Mouse (Mus musculus): ENCODE data around the gene Olfr1417. TPM values are rescaled to one million over a fixed set of nuclear protein-coding genes. Genes with fewer than 3 reads are reported as not detected.

Gene Olfr1417
- polyA plus RNA-seq, 1 experiment from 2014 or later = not detected

DNA sequence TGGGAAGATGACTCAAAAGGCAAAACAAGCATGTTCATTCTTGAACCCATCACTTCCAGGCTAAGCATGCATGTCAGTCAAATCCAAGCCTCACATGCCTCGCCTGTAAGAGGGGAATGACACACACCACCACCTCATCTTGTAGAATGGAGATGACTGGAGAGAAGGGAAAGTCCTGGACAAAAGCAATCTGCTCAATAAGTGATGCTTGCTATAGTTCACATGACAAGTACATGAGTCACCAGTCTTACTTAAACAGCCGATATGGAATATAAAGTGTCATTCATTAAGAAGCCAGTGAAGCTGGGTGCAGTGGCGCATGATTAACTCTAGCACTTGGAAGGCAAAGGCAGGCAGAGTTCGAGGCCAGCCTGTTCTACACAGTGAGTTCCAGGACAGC is 25.9 kb downstream of the Olfr1417 start:
- DNase-seq = no peak
- H3K4me3 ChIP-seq (ENCODE audit: low read depth, low read length) = no peak overlapping the region
- no peak for ATAC-seq
- H3K27ac ChIP-seq (ENCODE audit: low read depth) = no peak overlapping the region
- H3K27me3 ChIP-seq (ENCODE audit: insufficient read depth, low read length) = peaks cover 9% of the 10 kb centered on the region
- H3K9ac ChIP-seq (replicated peaks) = no peak overlapping the region
- H3K36me3 ChIP-seq (replicated peaks; ENCODE audit: insufficient read depth, low read length) = no peaks in the 10 kb centered on the region
- 71% methylated on average over 4 of the region's 4 CpGs for WGBS (ENCODE audit: insufficient replicate concordance)
- no peak for TF ChIP-seq EP300 (IDR thresholded peaks at IDR 0.05; ENCODE audit: low read depth)
- TF ChIP-seq CTCF (IDR thresholded peaks at IDR 0.05; ENCODE audit: low read depth) = no peak
- H3K4me2 ChIP-seq (ENCODE audit: low read depth, low read length) = no peak overlapping the region
- peaks cover 4% of the 10 kb centered on the region for H3K4me1 ChIP-seq (ENCODE audit: insufficient read depth)
- H3K9me3 ChIP-seq (ENCODE audit: low read length) = no peaks in the 10 kb centered on the region

DNA sequence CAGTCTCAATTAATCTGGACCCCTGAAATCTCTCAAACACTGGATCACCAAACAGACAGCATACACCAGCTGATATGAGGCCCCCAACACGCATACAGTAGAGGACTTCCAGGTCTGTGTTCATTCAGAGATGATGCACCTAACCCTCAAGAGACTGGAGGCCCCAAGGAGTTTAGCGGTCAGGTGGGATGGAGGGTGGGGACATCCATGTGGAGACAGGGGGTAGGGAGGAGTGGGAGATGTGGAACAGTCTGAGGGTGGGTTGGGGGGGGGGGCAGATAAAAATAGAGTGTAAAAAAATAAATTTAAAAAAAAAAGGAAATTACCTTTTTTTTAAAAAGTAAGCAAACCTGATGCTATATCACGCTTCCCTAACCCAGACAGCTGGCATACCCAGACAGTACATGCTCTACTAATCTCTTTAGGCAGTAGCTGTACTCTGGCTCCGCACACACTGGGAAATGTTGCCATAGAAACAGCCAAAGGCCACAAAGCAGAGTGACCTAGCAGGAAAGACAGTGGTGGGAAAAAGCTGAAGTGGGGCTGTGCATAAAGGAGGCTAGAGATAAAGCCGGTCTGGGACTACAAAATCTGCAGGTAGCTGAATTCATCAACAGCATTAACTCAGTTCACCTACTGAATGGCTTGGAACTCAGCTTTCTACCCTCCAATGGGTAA is 27.2 kb downstream of the Olfr1417 start:
- Histone ChIP-seq H3K27me3 (ENCODE audit: insufficient read depth, low read length) (0 out of 2 replicates have a peak, but pooled peaks cover 4% of the 10 kb centered on the region), H3K4me2 (ENCODE audit: low read depth, low read length) (no peak overlapping the region), H3K9ac (replicated peaks) (no peak overlapping the region), H3K27ac (ENCODE audit: low read depth) (no peak overlapping the region), H3K9me3 (ENCODE audit: low read length) (no peaks in the 10 kb centered on the region), H3K36me3 (replicated peaks; ENCODE audit: insufficient read depth, low read length) (no peaks in the 10 kb centered on the region), H3K4me1 (ENCODE audit: insufficient read depth) (peaks cover 7% of the 10 kb centered on the region), H3K4me3 (ENCODE audit: low read depth, low read length) (no peak overlapping the region)
- WGBS (ENCODE audit: insufficient replicate concordance) = 37% methylated on average over 5 of the region's 5 CpGs
- ATAC-seq (peak; percentile 36; the same call in 1 of the 2 replicates), DNase-seq (no peak)
- TF ChIP-seq EP300 (IDR thresholded peaks at IDR 0.05; ENCODE audit: low read depth) (no peak), CTCF (IDR thresholded peaks at IDR 0.05; ENCODE audit: low read depth) (no peak)

DNA sequence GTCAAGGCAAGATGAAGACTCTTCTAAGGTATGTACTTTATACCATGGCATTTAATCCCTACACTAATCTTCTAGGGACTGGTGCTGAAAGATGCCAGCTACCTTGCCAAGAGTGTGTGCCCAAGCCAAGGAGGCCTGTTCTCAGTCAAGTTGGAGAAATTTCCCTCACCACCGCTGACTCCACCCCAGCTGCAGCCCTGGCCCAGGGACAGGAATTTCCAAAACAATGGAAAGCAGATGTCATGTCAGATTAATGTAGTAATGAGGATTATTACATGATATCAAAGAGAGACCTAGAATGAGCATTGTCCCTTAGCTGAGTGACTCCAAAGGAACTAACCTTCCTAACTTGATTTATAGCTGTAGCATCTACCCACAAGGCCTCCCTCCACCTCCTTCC is 28.2 kb downstream of the Olfr1417 start:
- H3K4me2 ChIP-seq (ENCODE audit: low read depth, low read length) = no peak overlapping the region
- H3K4me3 ChIP-seq (ENCODE audit: low read depth, low read length) = no peak overlapping the region
- H3K36me3 ChIP-seq (replicated peaks; ENCODE audit: insufficient read depth, low read length) = no peaks in the 10 kb centered on the region
- DNase-seq = no peak
- TF ChIP-seq EP300 (IDR thresholded peaks at IDR 0.05; ENCODE audit: low read depth) (no peak), CTCF (IDR thresholded peaks at IDR 0.05; ENCODE audit: low read depth) (no peak)
- H3K27ac ChIP-seq (ENCODE audit: low read depth) = no peak overlapping the region
- peaks cover 7% of the 10 kb centered on the region for H3K4me1 ChIP-seq (ENCODE audit: insufficient read depth)
- H3K9ac ChIP-seq (replicated peaks) = no peak overlapping the region
- no peak for ATAC-seq
- WGBS (ENCODE audit: insufficient replicate concordance) = 76% methylated on average over 1 of the region's 1 CpGs
- H3K9me3 ChIP-seq (ENCODE audit: low read length) = no peaks in the 10 kb centered on the region
- H3K27me3 ChIP-seq (ENCODE audit: insufficient read depth, low read length) = no peaks in the 10 kb centered on the region

DNA sequence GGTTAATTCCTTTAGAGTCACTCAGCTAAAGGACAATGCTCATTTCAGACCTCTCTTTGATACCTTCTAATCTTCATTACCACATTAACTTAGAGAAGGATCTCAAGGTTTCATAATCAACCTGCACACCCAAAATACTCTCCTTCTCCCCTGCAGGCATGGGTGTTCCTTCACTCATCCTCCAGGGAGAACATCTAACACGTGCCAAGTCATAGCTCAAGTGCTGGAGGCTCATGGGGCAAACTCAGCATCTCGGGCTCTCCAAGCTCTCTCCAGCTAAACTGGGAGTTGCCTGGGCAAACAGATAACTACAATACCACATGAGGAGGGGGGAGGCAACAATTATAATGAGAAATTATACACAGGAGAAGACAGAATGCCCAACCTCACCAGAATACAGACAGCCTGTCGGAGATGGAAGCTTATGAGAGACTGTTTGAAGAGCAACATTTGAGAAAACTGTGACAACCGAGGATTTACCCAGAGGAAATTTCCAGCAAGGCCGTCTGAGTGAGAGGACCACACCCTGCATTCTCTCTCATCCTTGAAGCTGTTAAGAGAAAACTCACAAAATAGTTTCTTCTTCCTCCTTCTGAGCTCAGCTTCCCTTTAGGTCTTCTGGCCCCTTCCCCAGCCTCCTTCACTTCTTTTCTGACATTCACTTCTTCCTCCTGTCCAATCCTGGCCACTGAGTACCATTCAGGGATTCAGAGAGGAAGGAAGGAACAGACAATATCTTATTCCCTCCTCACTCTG is 28.8 kb downstream of the Olfr1417 start:
- H3K9ac ChIP-seq (replicated peaks) = no peak overlapping the region
- 45% methylated on average over 5 of the region's 5 CpGs for WGBS (ENCODE audit: insufficient replicate concordance)
- H3K4me1 ChIP-seq (ENCODE audit: insufficient read depth) = peaks cover 7% of the 10 kb centered on the region
- ATAC-seq (no peak), DNase-seq (no peak)
- H3K27ac ChIP-seq (ENCODE audit: low read depth) = no peak overlapping the region
- H3K36me3 ChIP-seq (replicated peaks; ENCODE audit: insufficient read depth, low read length) = no peaks in the 10 kb centered on the region
- H3K4me3 ChIP-seq (ENCODE audit: low read depth, low read length) = no peak overlapping the region
- no peak for TF ChIP-seq CTCF (IDR thresholded peaks at IDR 0.05; ENCODE audit: low read depth)
- TF ChIP-seq EP300 (IDR thresholded peaks at IDR 0.05; ENCODE audit: low read depth) = no peak
- H3K4me2 ChIP-seq (ENCODE audit: low read depth, low read length) = no peak overlapping the region
- no peaks in the 10 kb centered on the region for H3K27me3 ChIP-seq (ENCODE audit: insufficient read depth, low read length)
- no peaks in the 10 kb centered on the region for H3K9me3 ChIP-seq (ENCODE audit: low read length)

DNA sequence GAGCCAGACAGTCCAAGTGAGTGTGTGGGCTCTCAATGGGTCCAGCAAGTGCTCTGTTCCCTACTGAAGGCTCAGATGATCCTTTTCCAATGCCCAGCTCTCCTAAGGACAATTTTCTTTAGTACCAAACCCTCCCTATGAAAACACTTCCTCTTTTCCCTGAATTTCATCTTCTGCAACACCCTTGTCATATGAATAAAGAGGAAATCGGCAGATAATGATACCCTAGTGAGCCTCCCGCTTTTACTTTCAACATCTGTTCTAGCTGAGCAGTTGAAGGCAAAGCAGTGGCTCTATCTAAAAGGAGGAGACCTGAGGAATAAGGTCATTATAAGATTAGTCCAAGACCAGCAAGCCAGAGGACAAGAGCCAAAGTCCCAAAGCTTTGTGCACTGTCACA is 30.6 kb downstream of the Olfr1417 start:
- Histone ChIP-seq H3K27ac (ENCODE audit: low read depth) (no peak overlapping the region), H3K9ac (replicated peaks) (no peak overlapping the region), H3K4me1 (ENCODE audit: insufficient read depth) (peaks cover 7% of the 10 kb centered on the region), H3K4me3 (ENCODE audit: low read depth, low read length) (no peak overlapping the region), H3K4me2 (ENCODE audit: low read depth, low read length) (no peak overlapping the region), H3K36me3 (replicated peaks; ENCODE audit: insufficient read depth, low read length) (no peaks in the 10 kb centered on the region), H3K9me3 (ENCODE audit: low read length) (no peaks in the 10 kb centered on the region), H3K27me3 (ENCODE audit: insufficient read depth, low read length) (no peaks in the 10 kb centered on the region)
- ATAC-seq (no peak), DNase-seq (no peak)
- TF ChIP-seq CTCF (IDR thresholded peaks at IDR 0.05; ENCODE audit: low read depth) (no peak), EP300 (IDR thresholded peaks at IDR 0.05; ENCODE audit: low read depth) (no peak)
- 33% methylated on average over 2 of the region's 2 CpGs for WGBS (ENCODE audit: insufficient replicate concordance)

DNA sequence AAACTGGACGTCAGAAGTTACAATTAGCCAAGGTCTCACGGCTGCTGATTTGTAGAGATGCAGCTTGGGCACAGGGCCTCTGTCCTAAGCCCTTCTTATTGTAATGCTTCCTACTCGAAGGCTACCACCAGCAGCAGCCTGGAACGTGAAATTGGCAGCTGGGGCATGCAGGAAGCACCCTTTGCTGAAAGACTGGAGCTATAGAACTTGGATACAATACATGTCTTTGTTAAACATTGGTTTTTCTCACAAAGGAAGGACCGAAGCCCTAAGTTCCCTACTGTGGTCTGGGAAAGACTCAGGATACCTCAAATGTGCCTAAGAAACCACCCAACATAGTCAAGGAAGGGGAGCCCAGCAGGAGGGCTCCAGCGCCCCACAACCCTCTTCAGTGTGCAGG is 31.2 kb downstream of the Olfr1417 start:
- Histone ChIP-seq H3K27ac (ENCODE audit: low read depth) (no peak overlapping the region), H3K9me3 (ENCODE audit: low read length) (no peaks in the 10 kb centered on the region), H3K4me2 (ENCODE audit: low read depth, low read length) (no peak overlapping the region), H3K27me3 (ENCODE audit: insufficient read depth, low read length) (no peaks in the 10 kb centered on the region), H3K4me3 (ENCODE audit: low read depth, low read length) (no peak overlapping the region), H3K36me3 (replicated peaks; ENCODE audit: insufficient read depth, low read length) (no peaks in the 10 kb centered on the region), H3K9ac (replicated peaks) (no peak overlapping the region), H3K4me1 (ENCODE audit: insufficient read depth) (peaks cover 7% of the 10 kb centered on the region)
- DNase-seq (no peak), ATAC-seq (no peak)
- TF ChIP-seq EP300 (IDR thresholded peaks at IDR 0.05; ENCODE audit: low read depth) = no peak
- no peak for TF ChIP-seq CTCF (IDR thresholded peaks at IDR 0.05; ENCODE audit: low read depth)
- WGBS (ENCODE audit: insufficient replicate concordance) = 42% methylated on average over 6 of the region's 6 CpGs
